Mouse (Mus musculus) layer of hippocampus, adult 18-20 months (tissue): ENCODE data around the gene Tex2. TPM values are rescaled to one million over a fixed set of nuclear protein-coding genes. Genes with fewer than 3 reads are reported as not detected.

Experiments used
- DNase-seq, 2 experiments: peaks; one replicate each; pipeline ENCODE4 v3.0.0; 2022; ENCODE audit warnings: low spot score in 2 of 2
- total RNA-seq, 2 experiments: library from RNA; stranded (reverse); gene quantifications; 2 replicates each; pipeline ENCODE4 v1.2.3; 2021

Gene Tex2
- total RNA-seq, 2 experiments from 2014 or later: 146 to 158 TPM

GRCm38 (mm10) chr11:106488126-106488561 is 125.1 kb downstream of the Tex2 start:
- no peak for DNase-seq

- peak; percentile 93 to 96 for DNase-seq
These were observed 125.5 kb downstream of the Tex2 start, which contains the start of gene Ern1 for GRCm38 (mm10) chr11:106487733-106488115. Ern1 (minus strand) TSS chr11:106487852.

DNA sequence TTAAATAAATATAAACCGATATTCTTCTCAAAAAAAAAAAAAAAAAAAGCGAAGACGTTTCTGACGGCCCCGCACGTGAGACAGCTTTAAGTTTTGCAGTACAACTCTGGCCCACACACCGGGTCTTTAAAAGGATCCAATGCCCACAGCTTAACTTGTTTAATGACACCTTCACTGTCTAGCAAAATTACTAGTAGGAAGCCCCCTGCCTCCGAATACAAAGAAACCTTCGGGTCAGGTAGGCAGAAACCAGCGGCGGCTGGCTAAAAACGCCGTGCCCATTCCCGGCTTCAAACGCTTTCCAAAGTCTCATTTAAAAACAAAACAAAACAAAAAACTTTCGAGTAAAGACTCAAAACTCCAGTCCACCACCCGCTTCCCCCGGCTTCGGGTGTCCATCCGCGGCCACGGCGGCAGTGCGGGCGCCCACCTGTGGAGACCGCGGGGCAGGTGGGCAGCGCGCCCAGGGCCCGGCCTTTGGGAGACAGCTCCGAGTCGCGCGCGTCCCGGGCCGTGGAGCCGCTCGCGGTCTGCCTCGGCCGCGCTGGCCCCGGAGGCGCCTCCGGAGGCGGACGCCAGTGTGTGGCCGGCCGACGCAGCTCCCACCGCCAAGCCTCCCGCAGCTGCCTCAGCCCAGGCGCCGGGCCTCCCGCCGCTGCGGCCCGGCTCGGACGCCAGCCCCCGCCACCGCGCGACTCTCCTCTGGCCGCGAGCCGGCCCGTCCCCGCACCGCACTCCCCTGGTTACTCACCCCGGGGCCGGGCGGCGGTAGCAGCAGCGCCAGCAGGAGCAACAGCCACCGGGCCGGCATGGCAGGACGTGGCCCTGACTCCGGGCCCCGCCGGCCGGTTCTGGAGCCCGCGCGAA is 126.1 kb downstream of the Tex2 start:
- no peak for DNase-seq

- DNase-seq: no peak
These were observed 127.0 kb downstream of the Tex2 start for GRCm38 (mm10) chr11:106486042-106486865.

GRCm38 (mm10) chr11:106485611-106486010 is 127.6 kb downstream of the Tex2 start:
- DNase-seq: no peak

DNA sequence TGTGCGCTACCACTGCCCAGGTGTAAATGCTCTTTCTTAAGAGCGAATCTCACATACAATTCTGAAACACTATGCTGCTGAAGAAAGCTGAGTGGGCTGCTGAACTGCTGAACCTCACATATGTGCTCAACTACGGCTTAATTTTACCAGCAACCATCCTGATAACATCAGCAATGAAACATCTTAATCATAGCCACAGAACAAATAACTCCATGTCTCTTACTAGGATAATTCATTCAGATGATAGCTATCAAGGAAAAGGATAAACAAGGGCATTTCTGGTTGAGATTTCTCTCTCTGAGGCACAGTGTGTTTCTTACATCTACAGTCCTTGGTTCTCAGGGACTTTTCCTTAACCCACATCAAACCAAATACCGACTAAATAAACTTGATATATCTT is 128.3 kb downstream of the Tex2 start:
- DNase-seq: no peak

- DNase-seq: no peak
These were observed 130.4 kb downstream of the Tex2 start for GRCm38 (mm10) chr11:106482867-106483266.

GRCm38 (mm10) chr11:106481651-106482050 is 131.6 kb downstream of the Tex2 start:
- no peak for DNase-seq

DNA sequence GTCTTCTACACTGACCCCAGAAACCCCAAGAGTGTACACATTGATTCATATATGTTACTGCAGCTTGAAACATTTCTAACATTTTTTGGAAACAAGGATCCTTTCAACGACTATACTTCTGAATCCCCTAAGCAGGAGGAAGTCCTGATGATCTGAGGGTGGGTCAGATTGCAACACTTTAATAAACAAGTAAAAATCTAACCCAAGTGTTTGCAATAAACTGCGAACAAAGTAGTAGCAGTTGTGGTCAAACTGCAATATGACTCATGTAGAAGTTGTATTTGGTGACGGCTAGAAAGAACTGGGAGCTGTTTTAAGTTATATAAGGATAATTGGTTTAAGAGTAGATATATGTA is 132.7 kb downstream of the Tex2 start:
- DNase-seq: no peak

- DNase-seq: no peak
These were observed 133.3 kb downstream of the Tex2 start for GRCm38 (mm10) chr11:106479619-106480529.

- DNase-seq: no peak
These were observed 134.5 kb downstream of the Tex2 start for GRCm38 (mm10) chr11:106478745-106479144.

DNA sequence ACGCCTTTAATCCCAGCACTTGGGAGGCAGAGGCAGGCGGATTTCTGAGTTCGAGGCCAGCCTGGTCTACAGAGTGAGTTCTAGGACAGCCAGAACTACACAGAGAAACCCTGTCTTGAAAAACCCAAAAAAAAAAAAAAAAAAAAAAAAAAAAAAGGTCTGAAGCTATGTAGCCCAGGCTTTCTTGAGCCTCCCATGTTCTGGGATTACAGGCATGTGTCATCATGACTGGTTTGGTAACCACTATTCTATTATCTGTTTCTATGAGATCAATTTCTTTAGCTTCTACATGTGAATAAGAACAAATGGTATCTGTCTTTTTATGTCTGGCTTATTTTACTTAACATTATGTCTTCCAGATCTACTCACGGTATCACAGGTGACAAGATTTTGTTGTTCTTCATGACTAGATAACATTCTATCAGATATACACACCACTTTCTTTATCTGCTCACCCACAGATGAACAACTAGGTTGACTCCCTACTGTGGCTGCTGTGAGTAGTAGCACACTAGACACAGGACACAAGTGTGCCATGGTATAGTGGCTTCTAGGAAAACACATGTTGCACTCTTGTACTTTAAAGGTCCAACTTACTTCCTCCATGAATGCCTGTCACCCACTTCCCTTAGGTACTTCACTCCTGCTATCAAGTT is 135.6 kb downstream of the Tex2 start:
- no peak for DNase-seq

DNA sequence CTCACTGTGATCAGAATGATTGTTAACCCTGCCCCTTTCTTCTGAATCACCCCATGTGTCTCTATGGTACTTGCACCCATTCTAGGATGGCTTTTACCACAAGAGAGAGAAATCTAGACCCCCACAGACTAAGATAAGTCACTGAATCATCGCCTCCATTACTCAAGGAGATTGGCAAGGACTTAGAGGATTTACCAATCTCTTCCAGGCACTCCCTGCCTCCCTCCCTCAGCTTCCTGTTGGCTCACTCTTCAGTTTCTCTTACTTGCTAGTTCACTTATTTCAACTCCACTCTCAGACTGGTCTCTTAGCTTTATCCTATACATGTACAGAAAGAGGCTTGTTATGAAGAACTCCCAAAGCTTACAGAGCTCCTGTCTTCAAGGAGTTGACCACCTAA is 137.9 kb downstream of the Tex2 start:
- DNase-seq: no peak

GRCm38 (mm10) chr11:106471629-106472028 is 141.6 kb downstream of the Tex2 start:
- no peak for DNase-seq

- no peak for DNase-seq
These were observed 144.7 kb downstream of the Tex2 start for GRCm38 (mm10) chr11:106468509-106468908.

- DNase-seq: no peak
These were observed 147.3 kb downstream of the Tex2 start for GRCm38 (mm10) chr11:106465932-106466331.

- DNase-seq: no peak
These were observed 147.7 kb downstream of the Tex2 start for GRCm38 (mm10) chr11:106465545-106465903.

DNA sequence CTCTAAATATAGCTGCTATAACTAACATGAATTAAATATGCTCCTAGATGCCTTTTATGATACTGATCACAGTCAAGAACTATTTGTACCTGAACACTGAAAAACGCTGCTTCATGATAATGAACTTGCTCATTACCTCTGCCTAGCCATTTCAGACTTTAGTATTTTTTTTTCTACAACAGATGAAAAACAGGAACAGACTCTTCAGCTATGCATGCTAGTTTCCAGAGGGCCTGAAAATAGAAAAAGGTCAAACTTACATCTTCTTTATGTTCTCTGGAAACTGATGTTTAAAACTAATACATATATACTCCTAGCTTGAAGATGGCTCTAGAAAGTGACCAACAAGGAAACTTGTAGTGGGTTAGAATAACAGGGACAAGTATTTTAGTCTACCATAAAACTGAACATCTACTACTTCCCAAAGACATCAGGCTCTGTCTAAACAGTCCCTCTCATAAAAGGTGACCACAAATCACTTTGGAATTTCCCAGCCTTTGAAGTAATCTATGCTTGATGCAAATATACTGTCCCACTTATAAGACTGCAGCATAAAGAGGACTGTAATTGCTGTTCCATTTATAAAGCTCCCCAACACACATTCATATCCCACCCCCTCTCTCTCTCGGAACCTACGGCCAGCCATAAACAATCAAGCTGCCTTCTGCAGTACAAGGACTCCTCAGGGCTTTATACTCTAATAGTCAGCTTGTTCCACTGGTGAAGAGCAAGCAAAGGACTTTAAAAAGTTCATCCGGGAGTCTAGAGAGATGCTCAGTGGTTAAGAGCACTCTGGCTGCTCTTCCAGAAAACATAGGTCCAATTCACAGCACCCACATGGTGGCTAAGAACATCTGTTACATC is 148.3 kb downstream of the Tex2 start:
- no peak for DNase-seq

DNA sequence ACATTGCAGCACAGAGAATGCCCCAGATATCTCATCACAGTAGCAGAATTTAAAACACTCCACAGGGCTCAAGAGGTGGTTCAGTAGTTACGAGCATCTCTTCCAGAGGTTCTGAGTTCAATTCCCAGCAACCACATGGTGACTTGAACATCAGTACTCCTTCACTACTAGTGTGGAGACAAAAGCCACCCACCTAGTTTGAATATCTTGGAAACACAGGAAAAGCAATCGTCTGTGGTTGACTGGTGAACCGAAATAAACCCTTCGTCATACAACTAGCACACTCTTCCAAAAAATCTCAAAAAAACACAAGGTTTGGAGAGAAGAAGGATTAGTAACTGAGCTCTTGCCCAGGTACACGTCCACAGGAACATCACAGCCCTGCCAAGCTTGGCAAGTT is 149.4 kb downstream of the Tex2 start:
- DNase-seq: no peak

DNA sequence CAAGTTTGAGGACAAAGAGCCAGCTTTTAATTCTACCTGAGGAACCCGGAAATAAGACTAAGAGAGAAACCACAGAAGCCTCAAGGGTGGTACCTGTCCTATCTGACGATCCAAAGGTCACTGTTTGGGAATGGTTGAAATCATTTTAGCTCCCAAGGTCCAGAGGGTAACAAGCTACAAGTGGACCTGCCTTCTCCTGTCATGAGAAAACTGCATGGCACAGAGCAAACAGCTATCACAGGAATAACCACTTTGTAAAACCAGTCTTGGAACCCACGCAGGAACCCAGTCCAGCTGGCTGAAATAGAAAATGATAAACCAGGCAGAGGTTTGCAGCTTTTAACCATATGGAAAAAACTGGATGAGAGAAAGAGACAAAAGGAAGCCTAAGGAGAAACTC is 150.9 kb downstream of the Tex2 start:
- peak in 1 of 2 experiments; percentile 18 for DNase-seq
